Mouse (Mus musculus) left cerebral cortex, adult 8-10 months (tissue): ENCODE measurements around the gene Rasgef1b. TPM values are rescaled to one million over a fixed set of nuclear protein-coding genes. Genes with fewer than 3 reads are reported as not detected.
"Not testable (repeated sequence)": the region's sequence is repeated elsewhere in the genome, so short reads cannot be mapped to it uniquely, and the experiment has no call there.

Experiments
- DNase-seq, 2 experiments: peaks; one replicate each; pipeline ENCODE4 v3.0.0; 2022; ENCODE audit warnings: low spot score in 2 of 2
- total RNA-seq, 4 experiments: library from RNA; stranded (reverse); gene quantifications; 2 replicates each; pipeline ENCODE4 v1.2.4; 2022

Rasgef1b gene
- total RNA-seq, 4 experiments from 2014 or later: 83.3 to 103 (median 87.8) TPM

- no peak for DNase-seq
These were observed 498.4 kb downstream of the Rasgef1b start for GRCm38 (mm10) chr5:99230476-99230875.

- no peak for DNase-seq
These were observed 501.5 kb downstream of the Rasgef1b start for GRCm38 (mm10) chr5:99227361-99227760.

- no peak for DNase-seq
These were observed 504.3 kb downstream of the Rasgef1b start for GRCm38 (mm10) chr5:99224571-99225011.

- no peak for DNase-seq
These were observed 504.9 kb downstream of the Rasgef1b start for GRCm38 (mm10) chr5:99223869-99224498.

- no peak for DNase-seq
These were observed 510.5 kb downstream of the Rasgef1b start for GRCm38 (mm10) chr5:99218385-99218784.

- DNase-seq: not testable (repeated sequence)
These were observed 512.2 kb downstream of the Rasgef1b start for GRCm38 (mm10) chr5:99216588-99217152.

GRCm38 (mm10) chr5:99215207-99216157 is 513.4 kb downstream of the Rasgef1b start:
- no peak for DNase-seq

- no peak for DNase-seq
These were observed 514.5 kb downstream of the Rasgef1b start for GRCm38 (mm10) chr5:99214400-99214799.

- no peak for DNase-seq
These were observed 515.7 kb downstream of the Rasgef1b start for GRCm38 (mm10) chr5:99213211-99213610.

GRCm38 (mm10) chr5:99203475-99203874 is 525.4 kb downstream of the Rasgef1b start:
- DNase-seq: no peak

- peak in 1 of 2 experiments; percentile 58 for DNase-seq
These were observed 526.6 kb downstream of the Rasgef1b start for GRCm38 (mm10) chr5:99202074-99202837.

- DNase-seq: no peak
These were observed 533.4 kb downstream of the Rasgef1b start for GRCm38 (mm10) chr5:99195436-99195835.

GRCm38 (mm10) chr5:99190941-99191800 is 537.7 kb downstream of the Rasgef1b start:
- DNase-seq: no peak

GRCm38 (mm10) chr5:99183637-99184036 is 545.2 kb downstream of the Rasgef1b start:
- no peak for DNase-seq

- no peak for DNase-seq
These were observed 554.1 kb downstream of the Rasgef1b start for GRCm38 (mm10) chr5:99174608-99175385.

GRCm38 (mm10) chr5:99169836-99170235 is 559.0 kb downstream of the Rasgef1b start:
- DNase-seq: no peak

GRCm38 (mm10) chr5:99167767-99168166 is 561.1 kb downstream of the Rasgef1b start:
- DNase-seq: no peak
